Mouse (Mus musculus): ENCODE results near the gene Fam207a. TPM values are rescaled to one million over a fixed set of nuclear protein-coding genes. Genes with fewer than 3 reads are reported as not detected.
A peak's percentile ranks its signal among the peaks of the same experiment; 100 is the strongest.

Gene Fam207a
- polyA plus RNA-seq, 1 experiment from 2014 or later, result 39.1 TPM

DNA sequence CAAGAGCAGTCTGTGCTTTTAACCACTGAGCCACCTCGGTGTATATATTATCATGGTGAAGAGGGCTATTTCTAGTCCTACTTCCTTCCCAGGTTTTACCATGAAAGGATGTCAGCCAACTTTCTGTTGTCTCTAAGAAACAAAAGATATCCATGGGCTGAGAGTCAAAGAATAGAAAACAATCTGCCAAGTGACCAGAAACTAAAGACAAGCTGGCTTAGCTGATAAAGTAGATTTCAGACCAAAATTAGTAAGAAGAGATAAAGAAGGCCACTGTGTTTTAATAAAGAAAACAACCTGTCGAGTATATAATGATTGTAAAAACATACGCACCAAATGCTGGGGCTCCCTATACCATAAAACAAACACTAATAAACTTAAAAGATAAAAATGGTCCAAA, 38.7 kb downstream of the Fam207a start:
- Histone ChIP-seq H3K4me1 (replicated peaks; ENCODE audit: control insufficient read depth, insufficient read depth, low read length) (no peaks in the 10 kb centered on the region), H3K4me2 (ENCODE audit: low read length) (no peak overlapping the region), H3K27me3 (replicated peaks; ENCODE audit: control insufficient read depth, insufficient read depth, low read length) (0 out of 2 replicates have a peak, but pooled peaks cover 2% of the 10 kb centered on the region), H3K4me3 (ENCODE audit: low read depth, low read length) (no peak overlapping the region), H3K27ac (ENCODE audit: low read depth) (no peak overlapping the region), H3K36me3 (ENCODE audit: control insufficient read depth, insufficient read depth, low read length) (no peaks in the 10 kb centered on the region), H3K9ac (ENCODE audit: low read length) (no peak overlapping the region), H3K9me3 (ENCODE audit: control insufficient read depth, low read length) (no peaks in the 10 kb centered on the region)
- WGBS, result 80% methylated on average over 3 of the region's 3 CpGs
- DNase-seq (ENCODE audit: low spot score) (no peak), ATAC-seq (replicated peaks; ENCODE audit: low FRiP score, low TSS enrichment, low read depth) (no peak)

DNA sequence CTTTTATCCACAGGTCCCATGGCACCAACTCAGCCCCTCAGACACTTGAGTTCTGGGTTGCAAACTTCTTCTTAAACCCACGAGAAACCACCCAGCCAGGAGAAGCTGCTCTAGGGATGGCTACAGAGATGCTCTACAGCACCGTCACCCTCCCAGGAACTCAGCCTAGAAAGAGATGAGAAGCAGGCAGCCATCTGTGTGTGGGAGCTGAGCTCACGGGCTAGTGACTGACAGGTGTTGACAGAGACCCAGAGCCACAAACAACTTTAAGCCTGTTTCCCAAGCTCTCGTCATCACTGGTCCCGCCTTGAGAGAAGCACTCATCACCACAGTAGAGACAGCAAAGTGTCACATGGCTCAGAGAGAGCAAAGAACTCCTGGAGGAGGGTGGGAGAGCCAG, 43.4 kb downstream of the Fam207a start:
- ATAC-seq (replicated peaks; ENCODE audit: low FRiP score, low TSS enrichment, low read depth), result no peak
- no peak overlapping the region for H3K9ac ChIP-seq (ENCODE audit: low read length)
- no peak overlapping the region for H3K27ac ChIP-seq (ENCODE audit: low read depth)
- no peaks in the 10 kb centered on the region for H3K9me3 ChIP-seq (ENCODE audit: control insufficient read depth, low read length)
- H3K27me3 ChIP-seq (replicated peaks; ENCODE audit: control insufficient read depth, insufficient read depth, low read length), result 0 out of 2 replicates have a peak, but pooled peaks cover 2% of the 10 kb centered on the region
- H3K4me3 ChIP-seq (ENCODE audit: low read depth, low read length), result no peak overlapping the region
- H3K4me1 ChIP-seq (replicated peaks; ENCODE audit: control insufficient read depth, insufficient read depth, low read length), result no peaks in the 10 kb centered on the region
- no peak overlapping the region for H3K4me2 ChIP-seq (ENCODE audit: low read length)
- no peaks in the 10 kb centered on the region for H3K36me3 ChIP-seq (ENCODE audit: control insufficient read depth, insufficient read depth, low read length)
- WGBS, result 43% methylated on average over 5 of the region's 5 CpGs
- no peak for DNase-seq (ENCODE audit: low spot score)

DNA sequence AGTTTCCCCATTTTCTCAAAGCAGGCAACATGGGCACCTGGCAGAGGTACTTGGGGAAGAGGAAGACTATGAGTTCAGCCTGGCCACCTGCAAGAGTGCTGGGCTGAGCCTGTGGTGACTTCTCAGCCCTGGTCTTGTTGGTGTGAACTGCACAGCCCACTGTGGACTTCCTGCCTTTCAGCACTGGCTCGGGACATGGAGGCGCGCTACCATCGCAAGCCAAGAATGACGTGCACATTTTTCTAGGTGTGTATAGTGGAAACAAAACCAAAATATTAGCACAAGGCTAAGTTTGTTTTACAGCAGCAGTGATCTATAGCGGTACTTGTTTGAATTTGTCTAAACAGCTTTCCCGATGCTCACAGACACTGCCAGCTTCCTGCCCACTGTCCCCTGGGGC, 44.1 kb downstream of the Fam207a start:
- no peak for ATAC-seq (replicated peaks; ENCODE audit: low FRiP score, low TSS enrichment, low read depth)
- DNase-seq (ENCODE audit: low spot score), result no peak
- 35% methylated on average over 7 of the region's 7 CpGs for WGBS

DNA sequence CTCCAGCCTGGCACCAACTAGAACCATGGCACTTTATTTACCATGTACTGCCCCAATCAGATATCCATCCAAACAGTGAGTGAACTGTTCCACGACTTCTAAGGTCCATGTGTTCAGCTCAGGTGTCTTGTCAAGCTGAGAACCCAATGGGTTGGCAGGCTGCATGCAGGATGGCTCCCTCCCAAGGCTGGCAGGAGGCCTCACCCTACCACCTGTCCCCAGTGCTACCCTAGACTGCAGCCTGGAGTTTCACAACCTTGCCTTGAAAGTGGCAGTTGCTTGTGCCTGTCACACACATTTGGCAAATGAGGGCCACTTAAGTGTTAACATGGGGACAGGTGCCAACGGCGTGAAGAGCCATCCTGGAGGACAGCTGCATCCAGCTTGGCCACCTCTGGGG, 44.8 kb downstream of the Fam207a start:
- ATAC-seq (replicated peaks; ENCODE audit: low FRiP score, low TSS enrichment, low read depth), result no peak

More for the DNA sequence above, 44.1 kb downstream of the Fam207a start:
- Histone ChIP-seq H3K27me3 (replicated peaks; ENCODE audit: control insufficient read depth, insufficient read depth, low read length) (0 out of 2 replicates have a peak, but pooled peaks cover 2% of the 10 kb centered on the region), H3K4me3 (ENCODE audit: low read depth, low read length) (no peak overlapping the region), H3K27ac (ENCODE audit: low read depth) (no peak overlapping the region), H3K9me3 (ENCODE audit: control insufficient read depth, low read length) (no peaks in the 10 kb centered on the region), H3K36me3 (ENCODE audit: control insufficient read depth, insufficient read depth, low read length) (no peaks in the 10 kb centered on the region), H3K9ac (ENCODE audit: low read length) (no peak overlapping the region), H3K4me2 (ENCODE audit: low read length) (no peak overlapping the region), H3K4me1 (replicated peaks; ENCODE audit: control insufficient read depth, insufficient read depth, low read length) (no peaks in the 10 kb centered on the region)

DNA sequence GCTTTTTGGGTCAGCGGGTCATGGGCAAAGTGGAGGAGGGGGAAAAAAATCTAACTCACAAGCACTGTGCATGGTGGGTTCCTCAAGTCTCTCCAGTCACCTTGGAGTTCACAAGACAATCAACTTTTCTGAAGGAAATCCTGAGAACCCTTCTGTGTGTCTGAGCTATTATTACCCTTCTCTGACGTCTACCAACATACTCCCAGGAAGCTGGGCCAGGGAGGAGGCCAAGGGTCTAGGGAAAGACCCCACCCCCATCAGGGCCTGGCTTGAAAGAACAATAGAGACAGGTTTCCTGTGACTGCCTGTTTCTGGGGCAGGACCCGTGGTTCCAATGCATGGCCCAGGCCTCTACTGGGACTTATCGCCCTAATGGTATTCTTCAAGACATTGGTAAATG, 46.9 kb downstream of the Fam207a start:
- Histone ChIP-seq H3K4me3 (ENCODE audit: low read depth, low read length) (no peak overlapping the region), H3K27ac (ENCODE audit: low read depth) (no peak overlapping the region), H3K9ac (ENCODE audit: low read length) (no peak overlapping the region), H3K27me3 (replicated peaks; ENCODE audit: control insufficient read depth, insufficient read depth, low read length) (no peaks in the 10 kb centered on the region), H3K4me2 (ENCODE audit: low read length) (no peak overlapping the region), H3K36me3 (ENCODE audit: control insufficient read depth, insufficient read depth, low read length) (no peaks in the 10 kb centered on the region), H3K4me1 (replicated peaks; ENCODE audit: control insufficient read depth, insufficient read depth, low read length) (peaks cover 8% of the 10 kb centered on the region; the same call in 1 of the 2 replicates), H3K9me3 (ENCODE audit: control insufficient read depth, low read length) (no peaks in the 10 kb centered on the region)
- 74% methylated on average over 4 of the region's 4 CpGs for WGBS
- no peak for ATAC-seq (replicated peaks; ENCODE audit: low FRiP score, low TSS enrichment, low read depth)
- DNase-seq (ENCODE audit: low spot score), result no peak

More for the DNA sequence above, 44.8 kb downstream of the Fam207a start:
- 0 out of 2 replicates have a peak, but pooled peaks cover 2% of the 10 kb centered on the region for H3K27me3 ChIP-seq (replicated peaks; ENCODE audit: control insufficient read depth, insufficient read depth, low read length)
- H3K4me2 ChIP-seq (ENCODE audit: low read length), result no peak overlapping the region
- H3K9ac ChIP-seq (ENCODE audit: low read length), result no peak overlapping the region
- no peak overlapping the region for H3K27ac ChIP-seq (ENCODE audit: low read depth)
- no peak for DNase-seq (ENCODE audit: low spot score)
- H3K4me1 ChIP-seq (replicated peaks; ENCODE audit: control insufficient read depth, insufficient read depth, low read length), result no peaks in the 10 kb centered on the region
- 89% methylated on average over 3 of the region's 3 CpGs for WGBS
- H3K4me3 ChIP-seq (ENCODE audit: low read depth, low read length), result no peak overlapping the region
- H3K9me3 ChIP-seq (ENCODE audit: control insufficient read depth, low read length), result no peaks in the 10 kb centered on the region
- no peaks in the 10 kb centered on the region for H3K36me3 ChIP-seq (ENCODE audit: control insufficient read depth, insufficient read depth, low read length)

DNA sequence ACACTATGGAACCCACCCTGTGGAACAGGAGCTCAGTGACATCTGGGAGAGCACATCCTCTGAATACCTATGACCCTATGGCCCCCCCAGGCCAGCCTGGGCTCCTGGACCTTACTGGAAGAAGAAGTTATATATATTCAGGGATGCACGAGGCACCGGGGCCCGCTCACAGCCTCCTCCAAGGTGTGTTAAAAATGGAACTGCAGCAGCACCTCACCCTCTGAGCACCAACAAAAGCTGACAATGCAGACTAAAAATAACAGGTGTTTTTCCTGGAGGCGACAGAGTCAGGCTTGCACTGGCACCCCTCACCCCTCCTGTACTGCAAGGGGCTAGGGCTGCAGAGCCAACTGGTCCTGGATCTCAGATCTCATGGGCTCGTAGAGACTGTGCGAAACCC, 48.2 kb downstream of the Fam207a start:
- no peak for DNase-seq (ENCODE audit: low spot score)
- Histone ChIP-seq H3K4me1 (replicated peaks; ENCODE audit: control insufficient read depth, insufficient read depth, low read length) (peaks cover 8% of the 10 kb centered on the region; the same call in 1 of the 2 replicates), H3K9me3 (ENCODE audit: control insufficient read depth, low read length) (no peaks in the 10 kb centered on the region), H3K4me2 (ENCODE audit: low read length) (no peak overlapping the region), H3K27me3 (replicated peaks; ENCODE audit: control insufficient read depth, insufficient read depth, low read length) (no peaks in the 10 kb centered on the region), H3K4me3 (ENCODE audit: low read depth, low read length) (no peak overlapping the region), H3K36me3 (ENCODE audit: control insufficient read depth, insufficient read depth, low read length) (no peaks in the 10 kb centered on the region), H3K27ac (ENCODE audit: low read depth) (no peak overlapping the region), H3K9ac (ENCODE audit: low read length) (no peak overlapping the region)
- ATAC-seq (replicated peaks; ENCODE audit: low FRiP score, low TSS enrichment, low read depth), result no peak
- WGBS, result 81% methylated on average over 6 of the region's 6 CpGs

DNA sequence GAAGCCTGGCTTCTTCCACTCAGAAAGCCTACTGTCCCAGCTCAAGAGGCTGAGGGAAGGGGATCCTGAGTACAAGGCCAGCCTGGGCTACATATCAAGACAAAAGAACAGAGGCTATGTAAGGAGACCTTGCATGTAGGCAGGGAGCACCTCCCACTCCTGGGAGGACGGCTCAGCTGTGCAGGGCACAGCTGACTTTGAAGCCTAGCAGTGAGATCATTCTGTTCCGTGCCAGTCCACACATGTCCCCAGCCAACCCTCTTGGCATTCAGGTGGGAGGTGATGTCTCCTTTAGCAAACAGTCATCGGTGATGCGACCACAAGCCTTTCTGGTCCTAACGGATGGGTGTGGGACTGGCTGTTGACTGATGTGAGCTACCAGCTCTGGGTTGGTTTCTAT, 49.7 kb downstream of the Fam207a start:
- DNase-seq (ENCODE audit: low spot score) (no peak), ATAC-seq (replicated peaks; ENCODE audit: low FRiP score, low TSS enrichment, low read depth) (no peak)
- WGBS, result 79% methylated on average over 5 of the region's 5 CpGs
- no peaks in the 10 kb centered on the region for H3K9me3 ChIP-seq (ENCODE audit: control insufficient read depth, low read length)
- peaks cover 8% of the 10 kb centered on the region; the same call in 1 of the 2 replicates for H3K4me1 ChIP-seq (replicated peaks; ENCODE audit: control insufficient read depth, insufficient read depth, low read length)
- no peaks in the 10 kb centered on the region for H3K36me3 ChIP-seq (ENCODE audit: control insufficient read depth, insufficient read depth, low read length)
- H3K27me3 ChIP-seq (replicated peaks; ENCODE audit: control insufficient read depth, insufficient read depth, low read length), result no peaks in the 10 kb centered on the region
- H3K27ac ChIP-seq (ENCODE audit: low read depth), result no peak overlapping the region
- H3K9ac ChIP-seq (ENCODE audit: low read length), result no peak overlapping the region
- H3K4me2 ChIP-seq (ENCODE audit: low read length), result no peak overlapping the region
- no peak overlapping the region for H3K4me3 ChIP-seq (ENCODE audit: low read depth, low read length)

DNA sequence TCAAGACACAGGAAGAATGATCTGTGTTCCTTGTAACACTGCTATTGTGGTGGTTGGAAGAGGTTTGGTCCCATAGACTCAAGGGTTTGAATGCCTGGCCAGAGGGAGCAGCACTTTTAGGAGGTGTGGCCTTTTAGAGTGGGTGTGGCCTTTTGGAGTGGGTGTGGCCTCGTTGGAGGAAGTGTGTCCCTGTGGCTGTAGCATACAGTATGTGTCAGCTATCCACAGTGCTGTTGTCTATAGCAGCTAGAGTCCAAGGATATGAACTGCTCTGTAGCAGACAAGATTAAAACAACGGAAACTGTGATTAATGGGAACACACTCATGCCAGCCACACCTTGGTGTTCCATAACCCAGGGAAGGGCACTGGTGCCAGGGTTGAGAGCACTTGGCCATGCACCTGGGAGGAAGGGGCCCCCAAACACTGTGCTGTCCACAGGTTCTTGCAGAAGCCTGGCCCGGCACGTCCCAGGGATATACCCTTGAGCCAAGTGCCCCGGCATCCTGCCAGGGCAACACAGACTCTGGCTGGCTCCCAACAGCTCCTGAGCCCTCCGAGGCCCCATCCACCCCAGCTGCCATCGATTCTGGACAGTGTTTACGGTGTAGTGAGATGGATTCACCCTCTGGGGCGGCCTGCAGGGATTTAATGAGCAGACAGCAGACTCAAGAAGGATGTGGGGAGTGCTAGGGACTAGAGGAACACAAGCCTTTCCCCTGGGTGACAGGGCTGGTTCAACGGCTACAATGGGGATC, 51.2 kb downstream of the Fam207a start:
- ATAC-seq (replicated peaks; ENCODE audit: low FRiP score, low TSS enrichment, low read depth) (peak; percentile 59; the same call in 1 of the 2 replicates), DNase-seq (ENCODE audit: low spot score) (no peak)
- Histone ChIP-seq H3K27ac (ENCODE audit: low read depth) (no peak overlapping the region), H3K36me3 (ENCODE audit: control insufficient read depth, insufficient read depth, low read length) (no peaks in the 10 kb centered on the region), H3K27me3 (replicated peaks; ENCODE audit: control insufficient read depth, insufficient read depth, low read length) (peaks cover 3% of the 10 kb centered on the region; the same call in 1 of the 2 replicates), H3K4me2 (ENCODE audit: low read length) (no peak overlapping the region), H3K9ac (ENCODE audit: low read length) (no peak overlapping the region), H3K4me1 (replicated peaks; ENCODE audit: control insufficient read depth, insufficient read depth, low read length) (peaks cover 8% of the 10 kb centered on the region; the same call in 1 of the 2 replicates), H3K9me3 (ENCODE audit: control insufficient read depth, low read length) (no peaks in the 10 kb centered on the region), H3K4me3 (ENCODE audit: low read depth, low read length) (no peak overlapping the region)
- WGBS, result 37% methylated on average over 10 of the region's 10 CpGs

DNA sequence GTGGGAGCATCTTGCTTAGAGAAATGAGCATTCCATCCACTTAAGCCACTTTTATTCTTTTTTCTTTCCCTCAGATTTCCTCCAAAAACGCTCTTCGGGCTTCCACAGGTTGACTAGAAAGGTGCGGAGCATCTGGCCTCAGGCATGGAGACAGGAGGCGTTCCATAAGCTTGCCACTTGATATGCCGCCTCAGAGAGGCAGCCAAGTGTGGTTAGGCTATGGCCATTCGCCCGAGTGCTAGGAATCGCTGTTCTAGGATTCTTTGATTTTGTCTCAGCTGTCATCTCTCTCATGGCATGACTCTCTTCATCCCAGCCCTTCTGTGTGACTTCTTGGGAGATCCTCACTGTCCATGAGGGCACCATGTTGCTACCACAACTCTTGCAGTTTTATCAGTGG, 54.4 kb downstream of the Fam207a start:
- DNase-seq (ENCODE audit: low spot score) (no peak), ATAC-seq (replicated peaks; ENCODE audit: low FRiP score, low TSS enrichment, low read depth) (no peak)
- Histone ChIP-seq H3K4me3 (ENCODE audit: low read depth, low read length) (no peak overlapping the region), H3K9ac (ENCODE audit: low read length) (no peak overlapping the region), H3K4me1 (replicated peaks; ENCODE audit: control insufficient read depth, insufficient read depth, low read length) (peaks cover 8% of the 10 kb centered on the region; the same call in 1 of the 2 replicates), H3K9me3 (ENCODE audit: control insufficient read depth, low read length) (no peaks in the 10 kb centered on the region), H3K27me3 (replicated peaks; ENCODE audit: control insufficient read depth, insufficient read depth, low read length) (peaks cover 3% of the 10 kb centered on the region; the same call in 1 of the 2 replicates), H3K4me2 (ENCODE audit: low read length) (no peak overlapping the region), H3K27ac (ENCODE audit: low read depth) (no peak overlapping the region), H3K36me3 (ENCODE audit: control insufficient read depth, insufficient read depth, low read length) (no peaks in the 10 kb centered on the region)
- WGBS, result 91% methylated on average over 8 of the region's 8 CpGs

Data from intestine, embryonic 14.5 days (tissue).